Mouse (Mus musculus): ENCODE measurements around the gene Casz1.

- TF ChIP-seq CTCF (IDR thresholded peaks at IDR 0.05) (no peak), POLR2A (IDR thresholded peaks at IDR 0.05; ENCODE audit: insufficient read depth, low read depth, low read length) (no peak), EP300 (IDR thresholded peaks at IDR 0.05; ENCODE audit: insufficient read depth, low read depth, low read length) (no peak)
These were observed 174.1 kb downstream of the Casz1 start for GRCm38 (mm10) chr4:148978221-148978855.

Measured in heart, adult 2 months (tissue).